Mouse (Mus musculus) liver, embryonic 14.5 days (tissue): ENCODE measurements around the gene Dnajb6.

ENCODE experiments used
- CTCF ChIP-seq: IDR thresholded peaks from 2 replicates; pipeline ENCODE4 v1.5.1; 2016; ENCODE audit warnings: antibody characterized with exemption, low read depth, control low read depth
- EP300 ChIP-seq: IDR thresholded peaks from 2 replicates; pipeline ENCODE4 v1.6.1; 2016; ENCODE audit warnings: antibody characterized with exemption, low read depth

- TF ChIP-seq EP300 (no peak), CTCF (no peak)
Observed at GRCm38 (mm10) chr5:29747661-29748060, 12.2 kb downstream of the Dnajb6 start.
